Mouse (Mus musculus) adrenal gland, postnatal 10 days (tissue): Measurements from ENCODE around the gene Kcnk10. TPM values are rescaled to one million over a fixed set of nuclear protein-coding genes. Genes with fewer than 3 reads are reported as not detected.
A peak's percentile ranks its signal among the peaks of the same experiment; 100 is the strongest.

ENCODE experiments used
- DNase-seq: peaks from one replicate; pipeline ENCODE4 v3.0.0; 2021; ENCODE audit warnings: mixed read lengths
- total RNA-seq, 2 experiments: library from RNA; stranded (reverse); gene quantifications; 2 replicates each; pipeline ENCODE4 v1.2.3; 2021

Kcnk10 gene
- total RNA-seq, 2 experiments from 2014 or later, result 0.81 to 1.9 TPM

GRCm38 (mm10) chr12:98519866-98520567 is 58.1 kb downstream of the Kcnk10 start:
- no peak for DNase-seq

- DNase-seq, result no peak
Measured at GRCm38 (mm10) chr12:98505601-98506000, 72.5 kb downstream of the Kcnk10 start.

GRCm38 (mm10) chr12:98501528-98502280 is 76.4 kb downstream of the Kcnk10 start:
- DNase-seq, result no peak

- no peak for DNase-seq
Measured at GRCm38 (mm10) chr12:98501045-98501444, 77.1 kb downstream of the Kcnk10 start.

GRCm38 (mm10) chr12:98481460-98481859 is 96.7 kb downstream of the Kcnk10 start:
- no peak for DNase-seq

GRCm38 (mm10) chr12:98481048-98481447 is 97.1 kb downstream of the Kcnk10 start:
- no peak for DNase-seq

- DNase-seq, result no peak
Measured at GRCm38 (mm10) chr12:98477673-98478461, 100.2 kb downstream of the Kcnk10 start.

- DNase-seq, result no peak
Measured at GRCm38 (mm10) chr12:98471232-98471631, 106.9 kb downstream of the Kcnk10 start.

- DNase-seq, result no peak
Measured at GRCm38 (mm10) chr12:98470097-98470496, 108.0 kb downstream of the Kcnk10 start.

- no peak for DNase-seq
Measured at GRCm38 (mm10) chr12:98467793-98468192, 110.3 kb downstream of the Kcnk10 start.

GRCm38 (mm10) chr12:98459889-98460288 is 118.2 kb downstream of the Kcnk10 start:
- DNase-seq, result peak; percentile 13

- DNase-seq, result no peak
Measured at GRCm38 (mm10) chr12:98458944-98459343, 119.2 kb downstream of the Kcnk10 start.

- DNase-seq, result no peak
Measured at GRCm38 (mm10) chr12:98458516-98458915, 119.6 kb downstream of the Kcnk10 start.

- DNase-seq, result no peak
Measured at GRCm38 (mm10) chr12:98453161-98453560, 124.9 kb downstream of the Kcnk10 start.

- DNase-seq, result no peak
Measured at GRCm38 (mm10) chr12:98452646-98453045, 125.5 kb downstream of the Kcnk10 start.

- no peak for DNase-seq
Measured at GRCm38 (mm10) chr12:98445637-98446036, 132.5 kb downstream of the Kcnk10 start.

GRCm38 (mm10) chr12:98444860-98445259 is 133.2 kb downstream of the Kcnk10 start:
- DNase-seq, result no peak

GRCm38 (mm10) chr12:98443754-98444153 is 134.4 kb downstream of the Kcnk10 start:
- no peak for DNase-seq

GRCm38 (mm10) chr12:98438080-98438479 is 140.0 kb downstream of the Kcnk10 start:
- DNase-seq, result peak; percentile 26

- DNase-seq, result no peak
Measured at GRCm38 (mm10) chr12:98430683-98431082, 147.4 kb downstream of the Kcnk10 start.

GRCm38 (mm10) chr12:98421340-98421739 is 156.8 kb downstream of the Kcnk10 start:
- DNase-seq, result no peak

GRCm38 (mm10) chr12:98419849-98420248 is 158.3 kb downstream of the Kcnk10 start:
- no peak for DNase-seq

- DNase-seq, result no peak
Measured at GRCm38 (mm10) chr12:98409580-98409979, 168.5 kb downstream of the Kcnk10 start.
